Comparison of ENCODE assay signal across 14 mouse cellular contexts in genomic region chr7:80894196-80894595, GRCm38 (mm10). TPM values are rescaled to one million over a fixed set of nuclear protein-coding genes. Genes with fewer than 3 reads are reported as not detected.
DNase-seq lines count a peak whose midpoint lies in the region; ATAC-seq and TF ChIP-seq lines count a peak whose summit lies in the region.
"Had no signal": no experiment of that assay in that cellular context is flagged by ENCODE, and none has a peak within 500 bp of the region (broad histone marks: within the 10 kb centered on the region; RNA-seq: fewer than 3 reads in every experiment).

No protein-coding gene starts in this region.

- no peak for ATAC-seq in heart, embryonic 15.5 days (replicated peaks; ENCODE audit: insufficient number of reproducible peaks, insufficient read depth, low FRiP score, low read depth)
- ATAC-seq in liver, postnatal 0 days: no peak
- ATAC-seq: CD4-positive, CD25-positive, alpha-beta regulatory T cell, adult 4 months; midbrain, embryonic 16.5 days had no signal

- TF ChIP-seq CTCF in liver, postnatal 0 days (IDR thresholded peaks at IDR 0.05; ENCODE audit: low read depth): no peak
- no peak for TF ChIP-seq CTCF in cerebellum, adult 2 months (IDR thresholded peaks at IDR 0.05; ENCODE audit: borderline replicate concordance, insufficient read depth, low read depth, low read length)

- no peak overlapping the region for H3K4me2 ChIP-seq in heart, embryonic 15.5 days
- no peak overlapping the region for H3K4me2 ChIP-seq in liver, postnatal 0 days (ENCODE audit: low read depth, low read length)
- H3K4me2 ChIP-seq: lung, embryonic 15.5 days; neural tube, embryonic 12.5 days had no signal

- no peaks in the 10 kb centered on the region for H3K9me3 ChIP-seq in heart, embryonic 15.5 days (replicated peaks)
- no peaks in the 10 kb centered on the region for H3K9me3 ChIP-seq in heart, embryonic 10.5 days
- no peaks in the 10 kb centered on the region for H3K9me3 ChIP-seq in liver, postnatal 0 days (ENCODE audit: low read length)
- H3K9me3 ChIP-seq: lung, embryonic 15.5 days; megakaryocyte, embryonic 14.5 days; neural tube, embryonic 12.5 days had no signal

- H3K4me1 ChIP-seq in heart, embryonic 15.5 days (replicated peaks): peaks cover 8% of the 10 kb centered on the region
- peaks cover 16% of the 10 kb centered on the region for H3K4me1 ChIP-seq in heart, embryonic 10.5 days
- peaks cover 5% of the 10 kb centered on the region; the same call in 1 of the 2 replicates for H3K4me1 ChIP-seq in liver, postnatal 0 days (ENCODE audit: insufficient read depth)
- H3K4me1 ChIP-seq in cerebellum, adult 2 months (ENCODE audit: control insufficient read depth, insufficient read depth, low read length): peaks cover 29% of the 10 kb centered on the region

- no peaks in the 10 kb centered on the region for H3K27me3 ChIP-seq in heart, embryonic 15.5 days
- H3K27me3 ChIP-seq in heart, embryonic 10.5 days (ENCODE audit: insufficient read depth, poor library complexity, severe bottlenecking): no peaks in the 10 kb centered on the region
- H3K27me3 ChIP-seq in liver, postnatal 0 days (ENCODE audit: insufficient read depth, low read length): no peaks in the 10 kb centered on the region
- no peaks in the 10 kb centered on the region for H3K27me3 ChIP-seq in cerebellum, adult 2 months (ENCODE audit: control insufficient read depth, insufficient read depth, low read length)
- H3K27me3 ChIP-seq: lung, embryonic 15.5 days; megakaryocyte, embryonic 14.5 days; neural tube, embryonic 12.5 days had no signal

- peak; percentile 3; the same call in 1 of the 2 replicates for TF ChIP-seq POLR2A in cerebellum, adult 2 months (IDR thresholded peaks at IDR 0.05; ENCODE audit: borderline replicate concordance, insufficient read depth, low read length)

- H3K27ac ChIP-seq in heart, embryonic 15.5 days: peak overlapping the region; percentile 39
- H3K27ac ChIP-seq in heart, embryonic 10.5 days: no peak overlapping the region
- H3K27ac ChIP-seq in liver, postnatal 0 days (ENCODE audit: low read depth): peak overlapping the region; percentile 41; the same call in 1 of the 2 replicates
- peak overlapping the region; percentile 98 for H3K27ac ChIP-seq in cerebellum, adult 2 months (ENCODE audit: insufficient read depth, low read length)
- H3K27ac ChIP-seq: lung, embryonic 15.5 days; neural tube, embryonic 12.5 days had no signal

- H3K4me3 ChIP-seq in heart, embryonic 15.5 days: no peak overlapping the region
- no peak overlapping the region for H3K4me3 ChIP-seq in heart, embryonic 10.5 days
- H3K4me3 ChIP-seq in liver, postnatal 0 days (ENCODE audit: low read depth, low read length): no peak overlapping the region
- no peak overlapping the region for H3K4me3 ChIP-seq in cerebellum, adult 2 months (replicated peaks; ENCODE audit: insufficient read depth, low read depth, low read length)
- H3K4me3 ChIP-seq: lung, embryonic 15.5 days; megakaryocyte, embryonic 14.5 days; neural tube, embryonic 12.5 days had no signal

- no peak for DNase-seq in heart, embryonic 10.5 days (ENCODE audit: low spot score)
- DNase-seq in liver, postnatal 0 days: no peak
- DNase-seq in liver: no peak
- peak; percentile 64 to 77 for DNase-seq in cerebellum, adult 2 months
- peak; percentile 69 to 77 for DNase-seq in cerebellum, postnatal 10 days
- no peak for DNase-seq in adrenal gland, postnatal 14 days
- DNase-seq: adrenal gland, adult 8-10 months; right cerebral cortex, postnatal 4 days had no signal

- H3K9ac ChIP-seq in heart, embryonic 15.5 days: no peak overlapping the region
- H3K9ac ChIP-seq in liver, postnatal 0 days (replicated peaks): no peak overlapping the region
- H3K9ac ChIP-seq: lung, embryonic 15.5 days; neural tube, embryonic 12.5 days had no signal

- WGBS in heart, embryonic 15.5 days: 79% methylated on average over 7 of the region's 7 CpGs
- WGBS in heart, embryonic 10.5 days: 83% methylated on average over 7 of the region's 7 CpGs
- WGBS in liver, postnatal 0 days (ENCODE audit: insufficient replicate concordance): 84% methylated on average over 7 of the region's 7 CpGs
- WGBS in cerebellum, adult 2 months: 9% methylated on average over 7 of the region's 7 CpGs

- peaks cover 57% of the 10 kb centered on the region for H3K36me3 ChIP-seq in heart, embryonic 15.5 days
- H3K36me3 ChIP-seq in heart, embryonic 10.5 days: peaks cover 86% of the 10 kb centered on the region
- peaks cover 43% of the 10 kb centered on the region for H3K36me3 ChIP-seq in liver, postnatal 0 days (replicated peaks; ENCODE audit: insufficient read depth, low read length)

- no peak for TF ChIP-seq EP300 in liver, postnatal 0 days (IDR thresholded peaks at IDR 0.05; ENCODE audit: low read depth)

RNA-seq across cellular contexts. Expression of gene Wdr73, which starts 6.9 kb away (rescaled TPM):
- 16.3 and 20.9 TPM in 2 replicates for polyA plus RNA-seq in heart, embryonic 15.5 days (2015; fragmentation: Nextera tagmentation; extraction: Ambion mirVana)
- polyA plus RNA-seq in heart, embryonic 10.5 days (2016; fragmentation: Nextera tagmentation; extraction: Ambion mirVana): 27.1 and 39.6 TPM in 2 replicates
- 10.1 and 13.6 TPM in 2 replicates for polyA plus RNA-seq in liver, postnatal 0 days (2015; fragmentation: Nextera tagmentation; extraction: Ambion mirVana)
- polyA plus RNA-seq in cerebellum, adult 2 months (2012; rRNA removed): 22.2 and 22.8 TPM in 2 replicates
- 21.0 and 24.9 TPM in 2 replicates for total RNA-seq in adrenal gland, postnatal 14 days (2021)

RNA-seq across cellular contexts. Expression of gene Nmb, which starts 10.7 kb away (rescaled TPM):
- 4.6 and 4.8 TPM in 2 replicates for polyA plus RNA-seq in heart, embryonic 15.5 days (2015; fragmentation: Nextera tagmentation; extraction: Ambion mirVana)
- polyA plus RNA-seq in heart, embryonic 10.5 days (2016; fragmentation: Nextera tagmentation; extraction: Ambion mirVana): 4.9 and 6.5 TPM in 2 replicates
- 1.4 and 1.7 TPM in 2 replicates for polyA plus RNA-seq in liver, postnatal 0 days (2015; fragmentation: Nextera tagmentation; extraction: Ambion mirVana)
- 9.8 and 10.9 TPM in 2 replicates for polyA plus RNA-seq in cerebellum, adult 2 months (2012; rRNA removed)
- total RNA-seq in adrenal gland, postnatal 14 days (2021): 3.6 and 5.9 TPM in 2 replicates

RNA-seq across cellular contexts. Expression of gene Zscan2, which starts 33.5 kb away (rescaled TPM):
- polyA plus RNA-seq in heart, embryonic 15.5 days (2015; fragmentation: Nextera tagmentation; extraction: Ambion mirVana): 1.8 and 2.0 TPM in 2 replicates
- 2.3 and 2.5 TPM in 2 replicates for polyA plus RNA-seq in heart, embryonic 10.5 days (2016; fragmentation: Nextera tagmentation; extraction: Ambion mirVana)
- polyA plus RNA-seq in liver, postnatal 0 days (2015; fragmentation: Nextera tagmentation; extraction: Ambion mirVana): 0.43 and 0.47 TPM in 2 replicates
- polyA plus RNA-seq in cerebellum, adult 2 months (2012; rRNA removed): 8.6 and 10.2 TPM in 2 replicates
- total RNA-seq in adrenal gland, postnatal 14 days (2021): 4.9 and 8.3 TPM in 2 replicates

RNA-seq across cellular contexts. Expression of gene Sec11a, which starts 53.4 kb away (rescaled TPM):
- polyA plus RNA-seq in heart, embryonic 15.5 days (2015; fragmentation: Nextera tagmentation; extraction: Ambion mirVana): 129 and 148 TPM in 2 replicates
- polyA plus RNA-seq in heart, embryonic 10.5 days (2016; fragmentation: Nextera tagmentation; extraction: Ambion mirVana): 167 and 206 TPM in 2 replicates
- polyA plus RNA-seq in liver, postnatal 0 days (2015; fragmentation: Nextera tagmentation; extraction: Ambion mirVana): 82.0 and 89.4 TPM in 2 replicates
- 46.7 and 51.6 TPM in 2 replicates for polyA plus RNA-seq in cerebellum, adult 2 months (2012; rRNA removed)
- 105 and 124 TPM in 2 replicates for total RNA-seq in adrenal gland, postnatal 14 days (2021)

Comparison
In these comparisons a context has a peak if more than half of its experiments do, and no peak if none do; other contexts are left out.
1. DNase-seq: peak in cerebellum, adult 2 months (2 of 2) and cerebellum, postnatal 10 days (2 of 2); none in heart, embryonic 10.5 days (single experiment), liver, postnatal 0 days (single experiment), liver (single experiment) and adrenal gland, postnatal 14 days (single experiment).